Mouse (Mus musculus) thymus, adult 2 months (tissue): ENCODE measurements around the gene Pigl.

Experiments used
- CTCF ChIP-seq: fragments of 200-500 bp; IDR thresholded peaks from 2 replicates; pipeline ENCODE4 v1.5.1; 2012; ENCODE audit warnings: mild to moderate bottlenecking, control low read depth, low read length, moderate library complexity, borderline replicate concordance; ENCODE audit not compliant: control insufficient read depth, poor library complexity, insufficient read depth; ENCODE audit errors: extremely low read depth
- POLR2A ChIP-seq: fragments of 200-500 bp; IDR thresholded peaks from 2 replicates; pipeline ENCODE4 v1.6.1; 2012; ENCODE audit warnings: mild to moderate bottlenecking, low read length, control low read depth, moderate library complexity; ENCODE audit not compliant: control insufficient read depth, poor library complexity, insufficient read depth; ENCODE audit errors: extremely low read depth

DNA sequence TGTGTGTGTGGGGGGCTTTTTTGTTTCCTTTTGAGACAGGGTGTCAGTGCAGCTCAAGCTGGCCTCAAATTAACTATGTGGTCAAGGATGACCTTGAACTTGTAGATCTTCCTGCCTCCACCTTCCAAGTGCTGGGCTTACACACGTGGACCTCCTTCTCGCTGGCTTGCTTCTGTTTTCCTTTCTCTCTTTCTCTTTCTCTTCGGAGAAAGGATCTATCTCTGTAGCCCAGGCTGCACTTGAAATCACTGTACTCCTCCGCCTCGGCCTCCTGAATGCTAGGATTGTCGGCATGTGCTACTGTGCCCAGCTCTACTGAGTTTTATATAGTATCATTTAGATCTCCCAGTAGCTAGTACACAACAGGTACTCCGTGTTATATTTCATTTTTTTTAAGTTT lies 79.3 kb downstream of the Pigl start:
- TF ChIP-seq POLR2A (no peak), CTCF (no peak)
